Mouse (Mus musculus) thymus, postnatal 0 days (tissue): ENCODE measurements around the gene Fstl4. TPM values are rescaled to one million over a fixed set of nuclear protein-coding genes. Genes with fewer than 3 reads are reported as not detected.

ENCODE experiments used
- DNase-seq: peaks from one replicate; pipeline ENCODE4 v3.0.0-alpha.2; 2015; ENCODE audit warnings: low spot score
- polyA plus RNA-seq: library from polyadenylated mRNA; unstranded; fragments of >200 nt; fragmentation: Nextera tagmentation; extraction: Ambion mirVana; gene quantifications from 2 replicates; pipeline ENCODE4 v1.2.1, GENCODE M21; 2015

The Fstl4 gene
- polyA plus RNA-seq, 1 experiment from 2014 or later = 1.9 TPM

GRCm38 (mm10) chr11:53019509-53019908 lies 255.1 kb downstream of the Fstl4 start:
- DNase-seq = peak; percentile 28

- DNase-seq = peak; percentile 43
Observed at GRCm38 (mm10) chr11:53024403-53024802, 260.0 kb downstream of the Fstl4 start.

- no peak for DNase-seq
Observed at GRCm38 (mm10) chr11:53025686-53026085, 261.3 kb downstream of the Fstl4 start.

- DNase-seq = no peak
Observed at GRCm38 (mm10) chr11:53028421-53029168, 264.2 kb downstream of the Fstl4 start.

- DNase-seq = no peak
Observed at GRCm38 (mm10) chr11:53031777-53032176, 267.3 kb downstream of the Fstl4 start.

GRCm38 (mm10) chr11:53032336-53032735 lies 267.9 kb downstream of the Fstl4 start:
- DNase-seq = peak; percentile 71

GRCm38 (mm10) chr11:53035414-53035813 lies 271.0 kb downstream of the Fstl4 start:
- no peak for DNase-seq

- DNase-seq = no peak
Observed at GRCm38 (mm10) chr11:53046850-53047249, 282.4 kb downstream of the Fstl4 start.

- DNase-seq = peak; percentile 46
Observed at GRCm38 (mm10) chr11:53054151-53054550, 289.7 kb downstream of the Fstl4 start.

- peak; percentile 49 for DNase-seq
Observed at GRCm38 (mm10) chr11:53055896-53056295, 291.5 kb downstream of the Fstl4 start.

GRCm38 (mm10) chr11:53056781-53057180 lies 292.3 kb downstream of the Fstl4 start:
- DNase-seq = no peak

- no peak for DNase-seq
Observed at GRCm38 (mm10) chr11:53057821-53058553, 293.6 kb downstream of the Fstl4 start.

- no peak for DNase-seq
Observed at GRCm38 (mm10) chr11:53058557-53058956, 294.1 kb downstream of the Fstl4 start.

GRCm38 (mm10) chr11:53067699-53068478 lies 303.5 kb downstream of the Fstl4 start:
- no peak for DNase-seq

GRCm38 (mm10) chr11:53068479-53069065 lies 304.1 kb downstream of the Fstl4 start:
- DNase-seq = no peak

GRCm38 (mm10) chr11:53069751-53070150 lies 305.3 kb downstream of the Fstl4 start:
- no peak for DNase-seq

GRCm38 (mm10) chr11:53071602-53072001 lies 307.2 kb downstream of the Fstl4 start:
- DNase-seq = no peak

GRCm38 (mm10) chr11:53077641-53078040 lies 313.2 kb downstream of the Fstl4 start:
- no peak for DNase-seq

- DNase-seq = peak; percentile 43
Observed at GRCm38 (mm10) chr11:53078419-53079334, 314.2 kb downstream of the Fstl4 start.

GRCm38 (mm10) chr11:53081310-53081709 lies 316.9 kb downstream of the Fstl4 start:
- DNase-seq = no peak
